Mouse (Mus musculus): Measurements from ENCODE around the gene Rab3gap2.

GRCm38 (mm10) chr1:185335231-185335765 is 131.4 kb downstream of the Rab3gap2 start:
- TF ChIP-seq POLR2A (IDR thresholded peaks at IDR 0.05; ENCODE audit: borderline replicate concordance, extremely low read depth, insufficient read depth, insufficient read length, poor library complexity, severe bottlenecking) (no peak), CTCF (IDR thresholded peaks at IDR 0.05; ENCODE audit: borderline replicate concordance, extremely low read depth, insufficient read depth, insufficient read length) (no peak)

Measured in brain, embryonic 14.5 days (tissue).